Comparison of ENCODE assay signal across 17 mouse cellular contexts in genomic region chr17:89113944-89114343, GRCm38 (mm10).
"Had no signal": no experiment of that assay in that cellular context is flagged by ENCODE, and none has a peak within 500 bp of the region (broad histone marks: within the 10 kb centered on the region; RNA-seq: fewer than 3 reads in every experiment).

No protein-coding gene starts in this region.

- H3K27me3 ChIP-seq: kidney, embryonic 15.5 days; liver, embryonic 13.5 days; megakaryocyte, embryonic 14.5 days; midbrain, embryonic 13.5 days had no signal

- H3K4me1 ChIP-seq: kidney, embryonic 15.5 days; liver, embryonic 13.5 days; midbrain, embryonic 10.5 days; midbrain, embryonic 13.5 days had no signal

- H3K36me3 ChIP-seq: kidney, embryonic 15.5 days; liver, embryonic 13.5 days; midbrain, embryonic 10.5 days; midbrain, embryonic 13.5 days had no signal

- DNase-seq: kidney, adult 11 months; kidney, postnatal 10 days; kidney, postnatal 36 days; layer of hippocampus, adult 9-11 months; layer of hippocampus, postnatal 36 days; liver, embryonic 13.5 days; lung, adult 2 months; lung, postnatal 14 days; lung, postnatal 4 days; thymus, adult 18-20 months; thymus, postnatal 36 days had no signal

- H3K9ac ChIP-seq: kidney, embryonic 15.5 days; liver, embryonic 13.5 days; midbrain, embryonic 13.5 days had no signal

- H3K4me2 ChIP-seq: kidney, embryonic 15.5 days; liver, embryonic 13.5 days; midbrain, embryonic 13.5 days had no signal

- ATAC-seq: midbrain, embryonic 13.5 days; midbrain, embryonic 16.5 days had no signal

- H3K4me3 ChIP-seq: kidney, embryonic 15.5 days; left cerebral cortex, adult 2 months; liver, embryonic 13.5 days; megakaryocyte, embryonic 14.5 days; midbrain, embryonic 10.5 days; midbrain, embryonic 13.5 days had no signal

- H3K27ac ChIP-seq: kidney, embryonic 15.5 days; left cerebral cortex, adult 2 months; liver, embryonic 13.5 days; midbrain, embryonic 10.5 days; midbrain, embryonic 13.5 days had no signal

- H3K9me3 ChIP-seq: kidney, embryonic 15.5 days; liver, embryonic 13.5 days; megakaryocyte, embryonic 14.5 days; midbrain, embryonic 10.5 days; midbrain, embryonic 13.5 days had no signal
